Mouse (Mus musculus) midbrain, embryonic 16.5 days (tissue): ENCODE results near the gene Cdk17. TPM values are rescaled to one million over a fixed set of nuclear protein-coding genes. Genes with fewer than 3 reads are reported as not detected.
A peak's percentile ranks its signal among the peaks of the same experiment; 100 is the strongest.

Experiments
- ATAC-seq: fragments of 200-750 bp; cut with Nextera tagmentation; 2 replicates; pipeline ENCODE4 v1.8.0; 2017; ENCODE audit warnings: moderate TSS enrichment
- H3K27ac ChIP-seq: fragments of 300-500 bp; sonication (generic); 2 replicates; pipeline ENCODE4 v1.5.1; 2014; ENCODE audit warnings: mild to moderate bottlenecking, low read length, mixed read lengths
- H3K27me3 ChIP-seq: fragments of 300-500 bp; sonication (generic); 2 replicates; pipeline ENCODE4 v1.6.1; 2014; ENCODE audit warnings: low read depth, low read length, mixed read lengths; ENCODE audit not compliant: control insufficient read depth, insufficient read depth
- H3K36me3 ChIP-seq: fragments of 300-500 bp; sonication (generic); 2 replicates; pipeline ENCODE4 v1.6.1; 2014; ENCODE audit warnings: mild to moderate bottlenecking, low read length, moderate library complexity, mixed read lengths; ENCODE audit not compliant: control insufficient read depth, insufficient read depth
- H3K4me1 ChIP-seq: fragments of 300-500 bp; sonication (generic); 2 replicates; pipeline ENCODE4 v1.6.1; 2014; ENCODE audit warnings: mild to moderate bottlenecking, low read length, mixed read lengths; ENCODE audit not compliant: control insufficient read depth, insufficient read depth
- H3K4me2 ChIP-seq: fragments of 300-500 bp; sonication (generic); 2 replicates; pipeline ENCODE4 v1.6.1; 2014; ENCODE audit warnings: mild to moderate bottlenecking, low read length, mixed read lengths
- H3K4me3 ChIP-seq: fragments of 300-500 bp; sonication (generic); 2 replicates; pipeline ENCODE4 v1.5.1; 2014; ENCODE audit warnings: low read depth, mild to moderate bottlenecking, low read length, moderate library complexity, mixed read lengths
- H3K9ac ChIP-seq: fragments of 300-500 bp; sonication (generic); 2 replicates; pipeline ENCODE4 v1.6.1; 2014; ENCODE audit warnings: low read depth, low read length, mixed read lengths
- H3K9me3 ChIP-seq: fragments of 300-500 bp; sonication (generic); replicated peaks from 2 replicates; pipeline ENCODE4 v1.6.1; 2014; ENCODE audit warnings: mild to moderate bottlenecking, low read length, mixed read lengths; ENCODE audit not compliant: control insufficient read depth, poor library complexity, severe bottlenecking
- WGBS: fragments of 180-500 bp; shearing (Covaris S2); extraction: QIAGEN DNeasy Blood & Tissue Kit; methylation state at CpG from one replicate; pipeline ENCODE4 v1.1.7; 2014; 5-methylcytosine and 5-hydroxymethylcytosine counted together
- polyA plus RNA-seq: library from polyadenylated mRNA; unstranded; fragments of >200 nt; fragmentation: Nextera tagmentation; extraction: Ambion mirVana; gene quantifications from 2 replicates; pipeline ENCODE4 v1.2.1, GENCODE M21; 2015

Gene Cdk17
- polyA plus RNA-seq, 1 experiment from 2014 or later: 39.5 TPM

DNA sequence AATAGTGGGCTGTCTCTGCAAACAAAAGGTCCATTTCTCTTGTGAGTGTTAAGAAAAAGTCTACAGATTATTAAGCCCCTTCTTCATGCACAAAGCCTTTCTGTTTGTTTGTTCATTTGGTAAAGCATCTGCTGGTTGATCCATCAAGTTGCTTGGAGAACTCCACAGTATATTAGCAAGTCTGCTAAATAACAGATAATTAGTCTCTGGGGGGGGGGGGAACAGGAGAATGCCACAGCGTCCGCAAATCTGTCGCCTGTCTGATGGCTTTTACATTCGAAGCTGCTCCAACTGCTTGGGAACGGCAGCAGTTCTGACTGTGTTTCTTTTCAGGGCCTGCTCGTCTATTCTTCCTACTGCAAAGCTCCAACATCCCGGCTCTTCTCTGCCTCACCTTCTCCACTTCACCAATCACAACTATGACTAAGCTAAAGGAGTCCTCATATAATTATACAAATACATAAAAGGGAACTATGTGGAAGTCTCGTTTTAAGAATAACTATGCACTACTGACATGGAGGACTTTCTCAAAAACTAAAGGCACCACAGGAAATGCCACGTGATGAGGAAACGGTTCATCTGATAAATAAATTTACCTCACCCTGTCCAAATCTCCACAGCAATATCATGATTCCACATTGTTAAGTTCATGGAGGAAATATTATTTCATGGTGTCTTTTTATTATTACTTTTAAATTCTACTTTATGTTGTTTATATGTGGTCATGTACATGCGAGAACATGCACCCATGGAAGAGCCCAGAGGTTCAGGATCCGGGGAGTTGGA lies 38.1 kb upstream of the Cdk17 start:
- no peak overlapping the region for H3K27ac ChIP-seq
- no peaks in the 10 kb centered on the region for H3K36me3 ChIP-seq
- no peak overlapping the region for H3K9ac ChIP-seq
- no peak overlapping the region for H3K4me3 ChIP-seq
- no peaks in the 10 kb centered on the region for H3K27me3 ChIP-seq
- no peaks in the 10 kb centered on the region for H3K4me1 ChIP-seq
- ATAC-seq: no peak
- 66% methylated on average over 12 of the region's 12 CpGs for WGBS
- H3K9me3 ChIP-seq: no peaks in the 10 kb centered on the region
- no peak overlapping the region for H3K4me2 ChIP-seq

DNA sequence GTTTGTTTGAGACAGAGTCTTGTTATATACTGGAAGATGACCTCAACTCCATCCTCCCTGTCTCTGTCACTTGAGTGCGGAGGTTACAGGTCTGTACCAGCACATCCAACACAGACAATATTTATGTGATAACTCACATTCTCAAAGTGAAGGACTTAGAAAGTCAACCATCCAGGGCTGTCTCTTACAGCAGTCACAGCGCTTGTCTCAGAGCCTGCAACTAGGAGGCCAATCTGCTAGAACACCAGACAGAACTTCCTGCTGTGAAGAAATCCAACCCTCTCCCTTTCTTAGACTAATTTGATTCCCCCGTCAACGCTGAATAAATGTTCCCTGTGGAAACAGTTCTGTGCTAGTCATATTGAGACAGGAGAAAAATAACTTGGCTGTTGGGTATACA lies 37.4 kb upstream of the Cdk17 start:
- H3K36me3 ChIP-seq: no peaks in the 10 kb centered on the region
- no peak for ATAC-seq
- H3K4me2 ChIP-seq: no peak overlapping the region
- H3K4me1 ChIP-seq: no peaks in the 10 kb centered on the region
- H3K4me3 ChIP-seq: no peak overlapping the region
- no peak overlapping the region for H3K9ac ChIP-seq
- no peaks in the 10 kb centered on the region for H3K9me3 ChIP-seq
- no peaks in the 10 kb centered on the region for H3K27me3 ChIP-seq
- 73% methylated on average over 4 of the region's 4 CpGs for WGBS
- H3K27ac ChIP-seq: no peak overlapping the region

DNA sequence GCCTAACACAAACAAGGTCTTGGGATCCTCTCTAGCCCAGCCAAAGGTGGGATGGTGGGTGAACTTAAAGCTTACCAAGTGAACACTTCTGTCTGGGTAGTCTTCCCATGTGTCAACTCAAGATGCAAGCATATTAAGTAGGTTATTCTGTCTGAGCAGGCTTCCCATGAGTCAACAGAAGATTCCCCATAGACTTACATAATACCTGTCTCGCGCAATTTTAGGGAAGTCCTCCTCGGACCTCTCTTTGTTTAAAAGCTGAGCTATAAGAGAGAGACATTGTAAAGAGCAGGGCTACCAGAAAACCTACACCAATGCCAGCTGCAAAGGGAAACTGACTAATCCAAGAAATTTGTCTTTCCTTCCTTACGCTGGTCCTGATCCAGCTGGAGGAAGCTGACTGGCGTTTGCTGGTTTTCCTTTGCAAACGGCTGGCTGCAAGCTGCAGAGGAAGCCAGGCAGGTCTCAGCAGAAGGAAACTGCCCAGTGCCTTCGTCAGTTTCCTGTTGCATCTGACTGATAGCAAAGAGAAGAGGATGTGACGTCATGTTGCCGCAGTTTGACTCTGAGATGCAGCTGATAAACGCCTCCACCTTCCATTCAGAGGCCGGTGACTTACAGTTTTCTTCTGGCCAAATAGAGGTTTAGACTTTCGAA lies 36.6 kb upstream of the Cdk17 start:
- Histone ChIP-seq H3K4me3 (no peak overlapping the region), H3K4me1 (no peaks in the 10 kb centered on the region), H3K4me2 (no peak overlapping the region), H3K9ac (no peak overlapping the region), H3K9me3 (no peaks in the 10 kb centered on the region), H3K27ac (no peak overlapping the region), H3K27me3 (no peaks in the 10 kb centered on the region), H3K36me3 (no peaks in the 10 kb centered on the region)
- WGBS: 82% methylated on average over 12 of the region's 12 CpGs
- no peak for ATAC-seq

DNA sequence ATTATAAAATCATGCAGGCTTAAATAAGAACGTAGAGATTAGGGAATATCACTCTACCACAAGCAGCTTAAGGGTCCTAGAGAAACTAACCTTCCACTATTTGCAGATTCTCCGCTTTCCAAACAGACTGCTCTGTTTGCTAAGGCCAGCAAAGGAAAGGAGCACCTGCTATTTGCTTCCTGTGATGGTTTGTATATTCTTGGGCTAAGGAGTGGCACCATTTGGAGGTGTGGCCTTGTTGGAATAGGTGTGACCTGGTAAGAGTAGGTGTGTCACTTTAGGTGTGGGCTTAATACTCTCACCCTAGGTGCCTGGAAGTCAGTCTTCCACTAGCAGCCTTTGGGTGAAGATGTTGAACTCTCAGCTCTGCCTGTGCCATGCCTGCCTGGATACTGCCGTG lies 34.6 kb upstream of the Cdk17 start:
- H3K9ac ChIP-seq: no peak overlapping the region
- ATAC-seq: no peak
- no peak overlapping the region for H3K4me3 ChIP-seq
- 75% methylated on average over 3 of the region's 3 CpGs for WGBS
- H3K4me1 ChIP-seq: no peaks in the 10 kb centered on the region
- no peaks in the 10 kb centered on the region for H3K9me3 ChIP-seq
- H3K27me3 ChIP-seq: no peaks in the 10 kb centered on the region
- no peak overlapping the region for H3K27ac ChIP-seq
- no peak overlapping the region for H3K4me2 ChIP-seq
- no peaks in the 10 kb centered on the region for H3K36me3 ChIP-seq

DNA sequence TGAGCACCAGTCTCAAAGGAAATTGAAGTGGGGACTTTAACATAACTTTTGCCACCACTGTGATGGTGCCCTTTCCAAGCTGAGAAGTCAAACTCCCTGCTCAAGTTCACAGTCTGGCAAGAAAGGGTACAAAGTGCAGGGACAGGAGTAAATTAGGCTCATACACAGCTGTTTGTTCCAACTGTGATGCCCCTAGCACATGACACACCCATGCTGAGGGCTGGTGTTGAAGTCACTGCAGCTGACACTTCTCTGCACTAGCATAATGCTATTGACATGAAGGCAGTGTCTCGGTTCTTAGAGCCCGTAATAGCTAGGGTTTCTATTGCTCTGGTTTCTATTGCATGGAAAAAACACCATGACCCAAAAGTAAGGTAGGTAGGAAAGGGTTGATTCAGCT lies 32.1 kb upstream of the Cdk17 start:
- no peaks in the 10 kb centered on the region for H3K9me3 ChIP-seq
- no peak overlapping the region for H3K9ac ChIP-seq
- H3K27ac ChIP-seq: no peak overlapping the region
- H3K27me3 ChIP-seq: no peaks in the 10 kb centered on the region
- H3K4me2 ChIP-seq: no peak overlapping the region
- no peak for ATAC-seq
- H3K4me3 ChIP-seq: no peak overlapping the region
- no peaks in the 10 kb centered on the region for H3K4me1 ChIP-seq
- H3K36me3 ChIP-seq: no peaks in the 10 kb centered on the region
- WGBS: 88% methylated on average over 2 of the region's 2 CpGs

DNA sequence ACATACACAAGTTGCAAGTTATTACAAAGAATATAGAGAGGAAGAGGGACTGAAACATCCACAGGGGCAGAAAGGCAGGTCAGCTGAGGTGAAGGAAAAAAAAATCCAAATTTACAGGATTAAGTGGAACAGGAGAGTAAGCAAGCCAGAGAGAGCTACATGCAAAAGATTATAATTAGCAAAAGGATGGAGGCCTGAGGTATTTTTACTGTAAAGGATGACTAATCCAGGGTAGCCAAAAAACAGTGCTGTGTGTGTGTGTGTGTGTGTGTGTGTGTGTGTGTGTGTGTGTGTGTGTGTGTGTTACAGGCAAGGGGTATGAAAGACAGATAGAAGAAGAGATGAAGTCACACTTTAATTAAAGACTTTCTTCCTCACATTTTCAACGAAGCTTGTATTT lies 31.3 kb upstream of the Cdk17 start:
- H3K4me2 ChIP-seq: no peak overlapping the region
- 87% methylated on average over 1 of the region's 1 CpGs for WGBS
- H3K9me3 ChIP-seq: no peaks in the 10 kb centered on the region
- no peak overlapping the region for H3K4me3 ChIP-seq
- H3K27ac ChIP-seq: no peak overlapping the region
- no peak overlapping the region for H3K9ac ChIP-seq
- H3K36me3 ChIP-seq: no peaks in the 10 kb centered on the region
- no peaks in the 10 kb centered on the region for H3K4me1 ChIP-seq
- H3K27me3 ChIP-seq: no peaks in the 10 kb centered on the region
- ATAC-seq: no peak

DNA sequence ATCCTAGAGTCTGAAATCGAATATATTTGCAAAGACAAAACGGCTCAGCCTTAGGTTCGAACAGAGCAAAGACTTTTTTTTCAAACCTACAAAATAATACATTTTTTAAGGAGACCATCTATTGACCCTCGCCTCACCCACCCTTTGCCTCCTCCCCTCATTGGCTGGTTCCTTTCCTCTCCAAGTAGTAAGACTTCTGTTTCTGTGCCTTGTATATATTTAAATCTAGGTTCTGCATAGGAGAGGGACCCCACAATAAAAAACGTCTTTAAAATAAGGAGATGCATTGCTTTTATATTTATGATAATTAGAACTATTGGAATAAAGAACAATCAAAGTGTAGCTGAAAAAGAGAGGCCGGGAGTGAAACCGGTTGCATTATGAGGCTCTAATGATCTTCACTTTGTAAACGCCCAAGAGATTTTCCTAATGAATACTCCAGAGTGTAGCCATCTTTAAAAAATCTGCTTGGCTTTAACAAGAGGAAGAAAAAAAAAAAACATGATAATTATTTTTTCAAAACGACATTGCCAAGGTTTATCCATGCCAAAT lies 30.7 kb upstream of the Cdk17 start:
- Histone ChIP-seq H3K27me3 (no peaks in the 10 kb centered on the region), H3K27ac (no peak overlapping the region), H3K4me3 (no peak overlapping the region), H3K36me3 (no peaks in the 10 kb centered on the region), H3K4me1 (no peaks in the 10 kb centered on the region), H3K4me2 (no peak overlapping the region), H3K9me3 (no peaks in the 10 kb centered on the region), H3K9ac (no peak overlapping the region)
- WGBS: 37% methylated on average over 9 of the region's 9 CpGs
- ATAC-seq: no peak

DNA sequence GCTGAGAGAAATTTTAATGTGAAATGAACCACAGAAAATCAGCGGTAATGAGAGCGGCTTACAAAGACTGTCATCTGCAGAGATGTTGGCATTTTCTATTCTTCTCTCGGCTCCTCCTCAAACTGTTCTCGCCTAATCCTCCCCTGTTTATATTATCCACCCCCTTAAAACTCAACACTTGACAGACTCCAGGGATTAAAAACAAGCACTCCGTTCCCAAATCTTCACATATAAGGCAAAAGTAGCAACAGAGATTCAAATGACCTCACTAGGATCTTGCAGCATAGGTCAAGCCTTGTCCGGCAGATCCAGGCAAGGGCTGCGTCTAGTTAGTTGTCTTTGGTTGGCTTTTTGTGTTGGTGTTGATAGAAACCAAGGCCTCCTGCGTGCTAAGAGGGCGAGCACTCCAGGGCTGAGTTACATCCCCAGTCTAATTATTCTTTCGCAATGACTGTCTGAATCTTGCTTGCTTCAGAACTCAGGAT lies 30.2 kb upstream of the Cdk17 start:
- 30% methylated on average over 10 of the region's 10 CpGs for WGBS
- Histone ChIP-seq H3K9me3 (no peaks in the 10 kb centered on the region), H3K4me3 (no peak overlapping the region), H3K36me3 (no peaks in the 10 kb centered on the region), H3K27ac (peak overlapping the region; percentile 50), H3K4me2 (no peak overlapping the region), H3K27me3 (no peaks in the 10 kb centered on the region), H3K9ac (no peak overlapping the region), H3K4me1 (no peaks in the 10 kb centered on the region)
- ATAC-seq: peak; percentile 45; the same call in 1 of the 2 replicates
